Mouse (Mus musculus) embryonic facial prominence, embryonic 11.5 days (tissue): ENCODE data around the gene Zfp600. TPM values are rescaled to one million over a fixed set of nuclear protein-coding genes. Genes with fewer than 3 reads are reported as not detected.
"Not testable (repeated sequence)": the region's sequence is repeated elsewhere in the genome, so short reads cannot be mapped to it uniquely, and the experiment has no call there.

ENCODE experiments used
- ATAC-seq: fragments of 200-750 bp; cut with Nextera tagmentation; replicated peaks from 2 replicates; pipeline ENCODE4 v1.8.0; 2017; ENCODE audit warnings: low read depth; ENCODE audit not compliant: insufficient number of reproducible peaks, low FRiP score, low TSS enrichment
- DNase-seq: peaks from one replicate; pipeline ENCODE4 v3.0.0-alpha.2; 2015; ENCODE audit warnings: low spot score
- H3K27ac ChIP-seq: fragments of 300-500 bp; sonication (generic); replicated peaks from 2 replicates; pipeline ENCODE4 v1.5.1; 2014; ENCODE audit warnings: mild to moderate bottlenecking, low read depth, low read length, control low read depth
- H3K27me3 ChIP-seq: fragments of 300-500 bp; sonication (generic); 2 replicates; pipeline ENCODE4 v1.6.1; 2014; ENCODE audit warnings: mild to moderate bottlenecking, low read length, moderate library complexity, mixed read lengths; ENCODE audit not compliant: control insufficient read depth, insufficient read depth
- H3K36me3 ChIP-seq: fragments of 300-500 bp; sonication (generic); replicated peaks from 2 replicates; pipeline ENCODE4 v1.6.1; 2014; ENCODE audit warnings: low read depth, mild to moderate bottlenecking, low read length, moderate library complexity, mixed read lengths; ENCODE audit not compliant: control insufficient read depth, insufficient read depth
- H3K4me1 ChIP-seq: fragments of 300-500 bp; sonication (generic); 2 replicates; pipeline ENCODE4 v1.6.1; 2014; ENCODE audit warnings: low read length, mixed read lengths; ENCODE audit not compliant: control insufficient read depth, insufficient read depth
- H3K4me2 ChIP-seq: fragments of 300-500 bp; sonication (generic); 2 replicates; pipeline ENCODE4 v1.6.1; 2014; ENCODE audit warnings: low read depth, mild to moderate bottlenecking, control low read depth, low read length, moderate library complexity
- H3K4me3 ChIP-seq: fragments of 300-500 bp; sonication (generic); 2 replicates; pipeline ENCODE4 v1.5.1; 2014; ENCODE audit warnings: low read depth, low read length, control low read depth
- H3K9ac ChIP-seq: fragments of 300-500 bp; sonication (generic); replicated peaks from 2 replicates; pipeline ENCODE4 v1.6.1; 2014; ENCODE audit warnings: mild to moderate bottlenecking, control low read depth, low read length
- H3K9me3 ChIP-seq: fragments of 300-500 bp; sonication (generic); replicated peaks from 2 replicates; pipeline ENCODE4 v1.6.1; 2016; ENCODE audit warnings: mild to moderate bottlenecking, low read length, inconsistent platforms, mixed read lengths; ENCODE audit not compliant: control insufficient read depth
- WGBS: fragments of 180-500 bp; shearing (Covaris S2); extraction: QIAGEN DNeasy Blood & Tissue Kit; methylation state at CpG from one replicate; pipeline ENCODE4 v1.1.7; 2014; 5-methylcytosine and 5-hydroxymethylcytosine counted together
- polyA plus RNA-seq: library from polyadenylated mRNA; unstranded; fragments of >200 nt; fragmentation: Nextera tagmentation; extraction: Ambion mirVana; gene quantifications from 2 replicates; pipeline ENCODE4 v1.2.1, GENCODE M21; 2014

The Zfp600 gene
- polyA plus RNA-seq, 1 experiment from 2014 or later, result not detected

GRCm38 (mm10) chr4:146239252-146240244, 82.9 kb downstream of the Zfp600 start:
- not testable (repeated sequence) for H3K9ac ChIP-seq, DNase-seq, H3K4me1 ChIP-seq, H3K36me3 ChIP-seq, H3K4me3 ChIP-seq, H3K9me3 ChIP-seq, H3K4me2 ChIP-seq, H3K27me3 ChIP-seq, H3K27ac ChIP-seq
- peak; percentile 94 for ATAC-seq
- WGBS, result 1% methylated on average over 17 of the region's 113 CpGs

- not testable (repeated sequence) for DNase-seq, ATAC-seq, H3K4me2 ChIP-seq, H3K4me1 ChIP-seq, H3K9ac ChIP-seq, H3K4me3 ChIP-seq, H3K9me3 ChIP-seq, H3K36me3 ChIP-seq, H3K27me3 ChIP-seq, H3K27ac ChIP-seq
- 61% methylated on average over 5 of the region's 5 CpGs for WGBS
Measured at GRCm38 (mm10) chr4:146242119-146242518, 85.5 kb downstream of the Zfp600 start.

Other genes with a start within 250 kb of the Zfp600 start
- gene Zfp987, start 59.5 kb upstream of the Zfp600 start, polyA plus RNA-seq, result 0.10 TPM in 1 of 2 replicates, not detected in the other